Mouse (Mus musculus) mouse trophoblast stem cell (cell line): Measurements from ENCODE around the gene Nxpe4.
"Not testable (repeated sequence)": the region's sequence is repeated elsewhere in the genome, so short reads cannot be mapped to it uniquely, and the experiment has no call there.

Experiments used
- in situ Hi-C, 2 experiments: fragments of 300-500 bp; cut with MseI, MboI; formaldehyde crosslinking; loops; 2 replicates in 1 of 2; 3 replicates in 1 of 2; pipeline ENCODE4 v1.15.1; 2025

Nxpe4 gene

GRCm38 (mm10) chr9:48240431-48240830 is 78.6 kb downstream of the Nxpe4 start:
- in situ Hi-C loops, result no loop called here

DNA sequence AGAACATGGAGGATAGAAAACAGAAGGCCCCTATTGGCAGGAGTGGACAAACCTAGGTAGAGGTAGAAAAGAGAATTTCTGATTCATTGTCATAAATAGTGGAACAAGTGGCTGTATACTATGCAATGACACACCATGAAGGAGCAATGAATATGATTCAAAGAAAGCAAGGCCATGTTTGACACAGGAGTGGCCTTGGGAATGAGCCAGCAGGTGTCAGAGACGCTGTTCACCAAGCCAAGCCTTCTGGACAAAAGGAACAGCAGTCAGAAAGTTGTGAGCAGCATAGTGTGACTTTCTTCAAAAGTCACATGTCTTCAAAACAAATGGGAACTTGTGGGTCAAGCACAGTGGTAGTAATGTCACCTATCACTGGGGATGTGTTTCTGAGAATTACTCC is 80.0 kb downstream of the Nxpe4 start:
- in situ Hi-C loops, result no loop called here

GRCm38 (mm10) chr9:48242756-48243155 is 80.9 kb downstream of the Nxpe4 start:
- in situ Hi-C loops, result no loop called here

GRCm38 (mm10) chr9:48244175-48244574 is 82.4 kb downstream of the Nxpe4 start:
- in situ Hi-C loops, result no loop called here

DNA sequence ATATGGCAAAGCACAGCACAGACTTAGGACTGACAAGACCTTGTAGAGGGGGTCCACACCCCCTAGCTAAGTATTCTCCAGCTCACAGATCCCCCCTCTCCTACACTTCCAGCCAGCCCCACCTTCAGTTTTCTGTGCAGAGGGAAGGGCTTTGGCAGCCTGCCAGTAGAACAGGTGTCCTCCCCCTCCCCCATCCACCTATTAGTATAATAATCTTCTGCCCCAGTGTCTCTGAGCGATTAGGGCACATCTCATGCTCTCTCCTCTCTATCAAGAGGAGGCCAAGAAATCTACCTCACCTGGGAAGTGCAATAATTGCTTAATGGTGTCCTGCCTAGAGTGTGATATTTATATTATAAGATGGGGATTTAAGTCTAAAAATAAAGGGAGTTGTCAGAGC is 83.7 kb downstream of the Nxpe4 start:
- in situ Hi-C loops, result no loop called here

DNA sequence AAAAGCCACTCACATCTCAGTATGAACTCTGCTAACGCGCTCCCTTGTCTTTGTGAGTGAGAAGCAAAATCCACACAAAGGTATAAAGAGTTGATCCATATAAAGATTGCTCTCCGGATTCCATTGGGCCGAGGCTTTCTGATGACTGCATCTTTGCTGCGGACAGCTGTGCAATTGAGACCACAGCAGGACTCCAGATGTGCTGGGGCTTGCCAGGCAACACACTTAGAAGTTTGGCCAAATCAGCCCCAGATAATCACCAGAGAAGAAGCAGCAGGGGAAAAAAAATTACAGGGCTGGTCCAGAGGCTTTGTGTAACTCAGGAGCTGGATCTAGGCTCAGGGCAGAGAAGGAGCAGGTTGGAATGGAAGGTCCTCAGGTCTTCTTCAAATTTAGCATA is 85.5 kb downstream of the Nxpe4 start:
- in situ Hi-C loops, result no loop called here

DNA sequence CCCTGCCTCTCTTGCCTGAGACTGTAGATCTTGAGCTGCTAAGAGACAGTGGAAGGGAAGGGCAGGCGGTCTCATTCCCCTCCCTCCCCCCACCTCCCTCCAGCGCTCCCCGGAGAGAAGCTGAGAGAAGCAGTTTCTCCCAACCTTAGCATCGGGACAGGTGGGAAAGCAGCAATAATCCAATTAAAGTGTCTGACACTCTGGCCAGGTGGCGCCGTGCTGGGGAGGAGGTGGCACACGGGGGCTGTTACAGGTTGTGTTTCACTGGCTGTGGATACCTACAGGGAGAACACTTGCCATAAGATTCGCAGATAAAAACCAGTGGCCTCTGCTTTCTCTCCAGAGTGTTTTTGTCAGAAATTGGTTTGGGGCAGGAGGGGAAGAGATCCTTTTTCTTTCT is 90.4 kb downstream of the Nxpe4 start:
- in situ Hi-C loops, result no loop called here

DNA sequence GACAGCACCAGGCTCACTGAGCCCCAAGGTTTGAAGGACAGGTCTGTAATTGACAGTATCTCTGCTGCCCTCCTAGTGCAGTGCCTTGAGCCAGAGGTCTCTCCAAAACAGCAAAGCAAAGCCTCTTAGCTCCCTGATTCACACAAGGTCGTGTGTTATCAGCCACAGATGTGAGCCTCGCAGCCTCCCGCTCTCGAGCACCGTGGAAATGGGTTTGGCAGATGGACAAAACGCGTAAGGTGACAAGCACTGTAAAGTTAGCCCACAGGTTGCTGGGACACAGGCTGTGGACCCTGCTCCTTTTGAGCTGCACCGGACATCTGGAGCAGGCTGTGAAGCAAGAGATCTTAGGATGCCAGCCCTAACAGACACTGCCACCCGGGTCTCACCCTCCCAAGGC is 95.2 kb downstream of the Nxpe4 start:
- in situ Hi-C loops, result no loop called here

GRCm38 (mm10) chr9:48257741-48258423 is 96.1 kb downstream of the Nxpe4 start:
- in situ Hi-C loops, result no loop called here

DNA sequence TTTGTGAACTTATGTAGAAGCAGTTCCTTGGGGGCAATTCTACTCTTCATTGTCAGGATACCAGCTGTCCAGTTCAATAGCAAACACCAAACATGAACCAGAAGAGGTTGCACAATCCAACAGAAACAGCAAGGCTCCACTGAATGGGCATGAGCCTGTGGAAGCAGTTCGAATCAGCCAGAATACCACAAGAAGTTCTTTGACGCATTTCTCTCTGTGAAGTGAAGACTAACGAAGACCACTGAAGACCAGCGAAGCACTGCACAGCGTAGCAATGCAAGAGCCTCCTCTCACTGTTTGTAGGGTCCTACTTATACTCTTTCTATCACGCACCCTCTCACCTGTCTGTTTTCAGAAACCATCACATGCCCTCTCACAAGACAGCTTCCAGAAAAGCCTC is 102.8 kb downstream of the Nxpe4 start:
- in situ Hi-C loops, result loop anchor here in 1 of 2 experiments (10.0 kb wide), 1 partner anchor 90 kb away; the partner anchor contains the start of gene Nxpe2

GRCm38 (mm10) chr9:48265491-48265890 is 103.7 kb downstream of the Nxpe4 start:
- in situ Hi-C loops, result loop anchor here in 1 of 2 experiments (10.0 kb wide), 1 partner anchor 89 kb away; the partner anchor contains the start of gene Nxpe2

DNA sequence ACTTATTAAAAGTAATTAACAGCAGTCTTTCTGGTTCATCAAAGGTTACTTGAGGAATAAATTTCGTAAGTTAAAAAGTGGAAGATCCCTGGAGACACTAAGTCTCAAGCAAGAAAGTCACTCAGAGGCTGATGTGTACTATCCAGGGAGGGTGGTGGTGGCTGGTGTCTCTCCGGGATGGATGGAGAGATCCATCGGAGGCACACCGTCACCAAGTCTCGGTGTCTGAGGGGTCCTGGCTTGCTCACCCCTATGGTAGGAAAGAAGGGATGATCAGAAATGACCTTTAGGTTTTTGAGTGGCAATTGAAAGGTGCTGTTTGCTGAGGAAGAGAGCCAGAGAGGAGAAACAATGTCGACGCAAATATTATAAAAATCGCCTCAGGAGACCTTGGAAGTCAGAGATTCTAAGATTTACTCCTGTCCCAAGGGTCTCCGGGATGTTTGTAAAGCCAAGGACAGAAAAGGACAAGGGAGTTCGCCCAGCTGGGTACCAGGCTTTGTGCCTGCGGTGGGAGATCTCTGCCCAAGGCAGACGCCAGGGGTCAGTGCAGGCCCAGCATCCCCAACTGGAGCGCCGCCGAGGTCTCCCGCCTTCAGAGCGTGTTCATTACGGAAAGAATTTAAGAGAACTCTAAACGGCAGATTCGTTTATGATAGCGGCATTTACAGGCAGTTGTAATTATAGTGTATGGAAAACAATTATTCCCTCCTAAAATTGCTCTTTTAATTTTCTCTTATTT is 104.6 kb downstream of the Nxpe4 start:
- in situ Hi-C loops, result loop anchor here in 1 of 2 experiments (10.0 kb wide), 1 partner anchor 88 kb away; the partner anchor contains the start of gene Nxpe2

DNA sequence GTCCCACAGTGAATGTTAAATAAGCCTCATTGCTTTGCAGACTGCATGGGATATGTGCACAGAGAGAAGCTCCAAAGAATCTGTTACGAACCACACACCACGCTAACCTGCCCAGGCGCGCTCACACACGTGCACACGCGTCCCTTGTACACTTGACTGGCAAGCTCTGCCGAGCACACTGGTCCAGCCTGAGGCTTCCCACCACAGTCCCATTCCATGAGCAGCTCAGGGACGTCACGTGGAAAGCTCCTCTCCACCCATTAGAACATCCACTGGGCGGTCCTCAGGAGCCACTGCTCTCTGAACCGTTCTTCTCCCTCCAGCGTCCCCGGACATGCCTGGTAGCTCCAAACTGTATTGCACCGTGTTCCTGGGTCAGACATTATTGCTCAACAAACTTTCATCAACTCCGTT is 105.2 kb downstream of the Nxpe4 start:
- in situ Hi-C loops, result loop anchor here in 1 of 2 experiments (10.0 kb wide), 1 partner anchor 88 kb away; the partner anchor contains the start of gene Nxpe2

DNA sequence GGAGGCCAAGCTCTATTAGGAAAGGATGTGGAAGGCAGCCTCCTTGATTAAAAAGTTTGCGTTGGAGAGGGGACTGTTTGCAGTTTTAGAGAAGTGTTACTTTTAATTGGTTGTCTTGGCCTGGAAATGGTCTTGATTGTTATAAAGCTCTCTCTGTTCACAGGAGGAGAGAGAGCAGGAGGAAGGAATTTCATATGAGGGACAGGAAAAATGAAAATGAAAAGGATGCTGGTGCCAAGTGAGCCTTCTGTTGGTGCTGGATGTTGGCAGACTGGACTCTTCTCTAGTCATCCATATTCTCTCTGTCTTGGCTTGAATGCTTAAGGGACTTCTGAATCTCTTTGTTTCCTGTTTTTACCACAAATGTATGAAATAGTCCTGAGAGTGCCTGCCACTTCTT is 106.1 kb downstream of the Nxpe4 start:
- in situ Hi-C loops, result loop anchor here in 1 of 2 experiments (10.0 kb wide), 1 partner anchor 87 kb away; the partner anchor contains the start of gene Nxpe2

DNA sequence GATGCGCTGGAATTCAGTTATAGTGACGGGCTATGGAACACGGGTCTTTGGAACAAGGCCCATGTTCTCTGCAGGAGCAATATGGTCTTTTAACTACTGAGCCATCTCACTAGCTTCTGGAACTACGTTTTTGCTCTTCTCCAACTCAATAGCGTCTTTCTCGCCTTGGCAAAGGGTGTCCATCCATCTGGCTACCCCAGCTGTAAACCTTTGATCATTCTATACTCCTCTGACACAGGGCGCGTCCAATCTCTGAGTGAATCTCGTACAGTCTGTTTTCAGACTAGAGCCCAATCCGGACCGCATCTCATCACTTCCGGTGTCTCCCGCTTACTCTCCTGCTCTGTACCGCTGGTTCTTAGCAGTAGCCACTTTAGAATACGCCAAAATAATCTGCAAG is 115.0 kb downstream of the Nxpe4 start:
- in situ Hi-C loops, result no loop called here

DNA sequence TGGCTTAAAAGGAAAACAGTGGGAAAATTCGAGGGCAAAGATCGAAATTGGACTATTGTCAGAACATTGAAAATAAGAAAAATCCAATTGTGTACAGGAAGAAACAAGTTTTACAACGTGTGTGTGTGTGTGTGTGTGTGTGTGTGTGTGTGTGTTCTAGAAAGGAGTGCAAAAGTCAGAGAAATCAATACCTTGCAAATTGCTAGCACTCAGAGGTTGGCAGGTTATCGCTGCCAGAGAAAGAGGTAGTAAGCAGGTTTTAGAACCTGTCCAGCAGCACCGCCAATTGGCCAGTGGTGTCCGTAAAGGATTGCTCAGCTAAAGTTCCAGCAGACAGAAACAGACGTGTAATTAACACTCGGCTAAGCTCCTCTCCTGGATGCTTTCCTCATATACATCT is 122.4 kb downstream of the Nxpe4 start:
- in situ Hi-C loops, result no loop called here

DNA sequence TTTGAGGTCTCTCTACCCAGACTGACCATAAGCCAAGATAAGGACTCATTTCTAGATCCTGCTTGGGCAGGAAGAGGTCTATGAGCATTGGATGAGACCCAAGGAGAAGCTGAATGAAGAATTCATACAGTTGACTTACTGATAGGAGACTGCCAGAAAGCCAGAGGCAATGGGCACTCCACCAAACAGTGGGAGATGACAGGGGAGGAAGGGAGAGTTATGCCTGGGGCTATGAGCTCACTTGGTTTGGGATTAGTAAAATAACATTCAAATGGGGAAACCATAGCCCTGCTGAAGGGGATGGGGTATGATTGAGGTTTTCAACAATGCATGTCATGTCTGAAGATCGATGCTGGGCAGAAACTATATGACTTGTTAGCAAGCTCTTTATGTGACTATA is 128.5 kb downstream of the Nxpe4 start:
- in situ Hi-C loops, result no loop called here

DNA sequence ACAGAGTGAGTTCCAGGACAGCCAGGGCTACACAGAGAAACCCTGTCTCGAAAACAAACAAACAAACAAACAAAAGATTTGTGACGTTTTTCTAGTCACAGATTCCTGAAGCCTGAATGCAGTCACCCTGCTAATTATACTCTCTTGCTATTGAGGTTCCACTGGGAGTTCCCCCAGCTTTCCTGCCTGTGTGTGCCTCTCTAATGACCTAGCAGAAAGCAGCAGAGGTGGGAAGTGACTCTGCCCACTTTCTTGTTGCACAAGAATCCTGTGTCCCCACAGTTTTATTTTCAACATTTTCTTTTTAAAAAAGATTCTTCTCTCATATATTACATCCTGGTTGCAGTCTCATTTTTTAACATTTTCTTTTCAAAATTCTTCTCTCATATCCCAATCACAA is 132.9 kb downstream of the Nxpe4 start:
- in situ Hi-C loops, result no loop called here

DNA sequence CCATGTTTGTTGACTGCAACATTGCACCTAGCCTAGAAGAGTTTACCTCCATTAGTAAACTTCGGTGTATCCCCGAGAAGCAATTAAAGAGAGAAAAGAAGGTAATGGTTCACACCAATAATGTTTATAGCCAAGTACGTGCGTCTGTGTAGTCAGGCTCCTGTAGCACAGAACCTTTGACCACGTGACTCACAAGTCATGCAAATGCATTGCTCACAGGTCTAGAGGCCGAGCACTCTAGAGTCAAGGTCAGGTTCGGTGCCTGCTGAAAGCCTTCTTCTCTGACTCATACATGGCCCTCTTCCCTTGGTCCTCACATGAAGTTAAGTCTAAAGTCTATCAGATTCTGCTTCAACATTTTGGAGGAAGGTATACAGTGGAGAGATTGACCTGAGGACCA is 137.2 kb downstream of the Nxpe4 start:
- in situ Hi-C loops, result no loop called here

GRCm38 (mm10) chr9:48303564-48303963 is 141.7 kb downstream of the Nxpe4 start:
- in situ Hi-C loops, result not testable (repeated sequence)

DNA sequence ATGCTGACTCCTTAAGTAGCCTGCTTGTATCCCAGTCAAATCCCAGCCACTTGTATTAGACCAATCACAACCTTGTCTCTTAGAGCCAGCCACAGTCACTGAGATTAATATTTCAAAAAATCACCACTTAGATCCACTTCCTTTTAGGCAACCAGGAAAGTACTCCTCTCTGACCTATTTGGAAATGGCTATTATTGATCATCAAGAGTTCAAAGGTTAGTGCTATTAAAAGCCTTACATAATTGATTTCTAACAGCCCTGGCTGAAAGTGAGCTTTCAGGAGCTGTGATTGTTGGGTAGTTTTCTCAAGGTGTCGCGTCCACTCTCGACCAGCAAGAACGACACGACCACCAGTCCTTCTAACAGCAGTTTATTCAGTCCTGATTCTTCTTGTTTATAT is 149.4 kb downstream of the Nxpe4 start:
- in situ Hi-C loops, result no loop called here

GRCm38 (mm10) chr9:48314194-48314593 is 152.4 kb downstream of the Nxpe4 start:
- in situ Hi-C loops, result no loop called here

DNA sequence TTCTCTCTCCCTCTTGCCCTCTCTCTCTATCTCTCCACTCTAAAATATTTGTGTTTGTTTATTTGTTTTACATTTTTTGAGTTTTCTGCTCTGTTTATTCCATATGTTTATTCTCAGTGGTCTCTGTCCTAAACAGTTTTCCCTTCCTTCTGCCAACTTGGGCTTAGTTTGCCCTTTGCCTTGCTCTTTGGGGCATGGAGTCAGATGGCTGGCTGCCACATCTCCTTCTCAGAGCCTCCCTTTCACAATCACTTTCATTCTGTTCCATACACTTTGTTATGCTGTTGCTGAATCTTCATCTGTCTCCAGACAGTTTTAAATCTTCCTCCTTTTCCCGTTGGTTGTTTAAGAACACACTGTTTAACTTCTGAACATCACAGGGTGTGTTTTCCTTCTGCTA is 154.0 kb downstream of the Nxpe4 start:
- in situ Hi-C loops, result no loop called here
